8 mouse cellular contexts compared by ENCODE assay signal in the genomic region with DNA sequence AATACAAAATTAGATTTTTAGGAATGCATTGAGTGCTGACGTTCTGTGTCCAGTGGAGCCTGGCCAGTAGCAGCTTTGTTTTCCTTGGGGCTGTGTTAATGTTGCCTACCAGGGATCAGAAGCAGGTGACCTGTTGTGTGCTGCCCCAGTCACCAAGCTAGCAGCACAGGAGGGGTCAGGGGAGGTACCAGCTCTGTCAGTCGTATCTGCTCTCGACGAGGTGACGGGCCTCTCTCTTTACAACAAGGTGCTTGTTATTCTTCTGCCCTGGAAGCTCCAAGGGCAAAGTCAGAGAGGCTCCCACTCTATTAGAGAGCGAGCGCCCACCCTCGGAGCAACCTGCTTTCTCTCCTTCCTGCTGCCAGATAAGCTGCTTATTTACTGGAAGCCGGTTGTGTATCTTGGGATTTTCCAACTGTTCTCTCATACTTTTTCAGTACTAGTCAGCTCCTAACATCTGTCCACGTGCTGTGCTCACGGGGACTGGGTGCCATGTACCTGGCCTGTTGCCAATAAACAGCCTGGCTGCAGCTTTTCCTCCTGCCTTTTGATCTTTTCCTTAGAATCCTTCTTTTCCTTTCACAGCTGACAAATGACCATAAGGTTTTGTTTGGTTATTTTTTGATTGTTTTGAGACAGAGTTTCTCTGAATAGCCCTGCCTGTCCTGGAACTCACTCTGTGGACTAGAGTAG. TPM values are rescaled to one million over a fixed set of nuclear protein-coding genes. Genes with fewer than 3 reads are reported as not detected.
DNase-seq lines count a peak whose midpoint lies in the region; ATAC-seq lines count a peak whose summit lies in the region.

No protein-coding gene starts in this region.

- DNase-seq in kidney, adult 11 months: peak; percentile 76
- DNase-seq in embryonic facial prominence, embryonic 11.5 days (ENCODE audit: low spot score): peak; percentile 11
- peak; percentile 58 for DNase-seq in intestine, embryonic 14.5 days (ENCODE audit: low spot score)
- DNase-seq in left cerebral cortex, adult 11 months (ENCODE audit: low spot score): no peak
- DNase-seq in ovary, postnatal 36 days (ENCODE audit: low spot score): no peak

- ATAC-seq in kidney, embryonic 16.5 days (ENCODE audit: low FRiP score, low TSS enrichment): no peak
- ATAC-seq in embryonic facial prominence, embryonic 11.5 days (replicated peaks; ENCODE audit: insufficient number of reproducible peaks, low FRiP score, low TSS enrichment, low read depth): no peak
- ATAC-seq in intestine, embryonic 14.5 days (replicated peaks; ENCODE audit: low FRiP score, low TSS enrichment, low read depth): no peak
- no peak for ATAC-seq in liver, embryonic 16.5 days (ENCODE audit: low read depth)
- ATAC-seq in inflammation-experienced regulatory T-cells, adult 6 months: no peak

- H3K9me3 ChIP-seq in kidney, embryonic 16.5 days (ENCODE audit: low read length): no peaks in the 10 kb centered on the region
- no peaks in the 10 kb centered on the region for H3K9me3 ChIP-seq in embryonic facial prominence, embryonic 11.5 days (replicated peaks; ENCODE audit: control insufficient read depth, low read length)
- H3K9me3 ChIP-seq in intestine, embryonic 14.5 days (ENCODE audit: control insufficient read depth, low read length): no peaks in the 10 kb centered on the region
- no peaks in the 10 kb centered on the region for H3K9me3 ChIP-seq in liver, embryonic 16.5 days (replicated peaks; ENCODE audit: control insufficient read depth, low read length)

- WGBS in kidney, embryonic 16.5 days: 5% methylated on average over 11 of the region's 11 CpGs
- WGBS in embryonic facial prominence, embryonic 11.5 days: 10% methylated on average over 11 of the region's 11 CpGs
- WGBS in intestine, embryonic 14.5 days: 16% methylated on average over 11 of the region's 11 CpGs
- 14% methylated on average over 11 of the region's 11 CpGs for WGBS in liver, embryonic 16.5 days (ENCODE audit: insufficient replicate concordance)

- no peaks in the 10 kb centered on the region for H3K27me3 ChIP-seq in kidney, embryonic 16.5 days (ENCODE audit: insufficient read depth, low read length)
- no peaks in the 10 kb centered on the region for H3K27me3 ChIP-seq in embryonic facial prominence, embryonic 11.5 days (ENCODE audit: control insufficient read depth, insufficient read depth, low read length)
- H3K27me3 ChIP-seq in intestine, embryonic 14.5 days (replicated peaks; ENCODE audit: control insufficient read depth, insufficient read depth, low read length): no peaks in the 10 kb centered on the region
- H3K27me3 ChIP-seq in liver, embryonic 16.5 days (ENCODE audit: control insufficient read depth, insufficient read depth, low read depth, low read length): peaks cover 3% of the 10 kb centered on the region; the same call in 1 of the 2 replicates

- H3K9ac ChIP-seq in kidney, embryonic 16.5 days (replicated peaks; ENCODE audit: low read length): no peak overlapping the region
- H3K9ac ChIP-seq in embryonic facial prominence, embryonic 11.5 days (replicated peaks; ENCODE audit: low read length): no peak overlapping the region
- no peak overlapping the region for H3K9ac ChIP-seq in intestine, embryonic 14.5 days (ENCODE audit: low read length)
- no peak overlapping the region for H3K9ac ChIP-seq in liver, embryonic 16.5 days (ENCODE audit: low read depth, low read length)

- H3K4me3 ChIP-seq in kidney, embryonic 16.5 days (ENCODE audit: low read length): no peak overlapping the region
- no peak overlapping the region for H3K4me3 ChIP-seq in embryonic facial prominence, embryonic 11.5 days (ENCODE audit: low read depth, low read length)
- H3K4me3 ChIP-seq in intestine, embryonic 14.5 days (ENCODE audit: low read depth, low read length): no peak overlapping the region
- H3K4me3 ChIP-seq in liver, embryonic 16.5 days (ENCODE audit: low read depth, low read length): no peak overlapping the region

- H3K4me1 ChIP-seq in kidney, embryonic 16.5 days (ENCODE audit: insufficient read depth, low read length): peaks cover 26% of the 10 kb centered on the region
- peaks cover 5% of the 10 kb centered on the region for H3K4me1 ChIP-seq in embryonic facial prominence, embryonic 11.5 days (ENCODE audit: control insufficient read depth, insufficient read depth, low read length)
- H3K4me1 ChIP-seq in intestine, embryonic 14.5 days (replicated peaks; ENCODE audit: control insufficient read depth, insufficient read depth, low read length): peaks cover 7% of the 10 kb centered on the region
- H3K4me1 ChIP-seq in liver, embryonic 16.5 days (ENCODE audit: control insufficient read depth, low read depth, low read length): peaks cover 25% of the 10 kb centered on the region

- H3K27ac ChIP-seq in kidney, embryonic 16.5 days (ENCODE audit: low read length): no peak overlapping the region
- H3K27ac ChIP-seq in embryonic facial prominence, embryonic 11.5 days (replicated peaks; ENCODE audit: low read depth, low read length): no peak overlapping the region
- H3K27ac ChIP-seq in intestine, embryonic 14.5 days (ENCODE audit: low read depth): no peak overlapping the region
- H3K27ac ChIP-seq in liver, embryonic 16.5 days (ENCODE audit: low read length): peak overlapping the region; percentile 71

- no peaks in the 10 kb centered on the region; the same call in 1 of the 2 replicates for H3K36me3 ChIP-seq in kidney, embryonic 16.5 days (ENCODE audit: insufficient read depth, low read length)
- H3K36me3 ChIP-seq in embryonic facial prominence, embryonic 11.5 days (replicated peaks; ENCODE audit: control insufficient read depth, insufficient read depth, low read depth, low read length): no peaks in the 10 kb centered on the region
- 0 out of 2 replicates have a peak, but pooled peaks cover 3% of the 10 kb centered on the region for H3K36me3 ChIP-seq in intestine, embryonic 14.5 days (ENCODE audit: control insufficient read depth, insufficient read depth, low read length)
- H3K36me3 ChIP-seq in liver, embryonic 16.5 days (ENCODE audit: control insufficient read depth, insufficient read depth): no peaks in the 10 kb centered on the region; the same call in 1 of the 2 replicates

- H3K4me2 ChIP-seq in kidney, embryonic 16.5 days (replicated peaks; ENCODE audit: low read depth, low read length): no peak overlapping the region
- no peak overlapping the region for H3K4me2 ChIP-seq in embryonic facial prominence, embryonic 11.5 days (ENCODE audit: low read depth, low read length)
- no peak overlapping the region for H3K4me2 ChIP-seq in intestine, embryonic 14.5 days (ENCODE audit: low read length)
- H3K4me2 ChIP-seq in liver, embryonic 16.5 days (ENCODE audit: low read depth, low read length): peak overlapping the region; percentile 92; the same call in 1 of the 2 replicates

RNA-seq across cellular contexts. Expression of gene Irs2, which starts 2.8 kb away (rescaled TPM):
- polyA plus RNA-seq in kidney, embryonic 16.5 days (2015; fragmentation: Nextera tagmentation; extraction: Ambion mirVana): 4.1 and 4.8 TPM in 2 replicates
- polyA plus RNA-seq in embryonic facial prominence, embryonic 11.5 days (2014; fragmentation: Nextera tagmentation; extraction: Ambion mirVana): 6.7 and 6.8 TPM in 2 replicates
- 4.5 and 5.5 TPM in 2 replicates for polyA plus RNA-seq in intestine, embryonic 14.5 days (2014; fragmentation: Nextera tagmentation; extraction: Ambion mirVana)
- polyA plus RNA-seq in liver, embryonic 16.5 days (2015; fragmentation: Nextera tagmentation; extraction: Ambion mirVana): 3.0 and 3.2 TPM in 2 replicates
- polyA plus RNA-seq in inflammation-experienced regulatory T-cells, adult 6 months (2017; shearing (Covaris generic)): under 1 TPM in 2 of 3 experiments, not detected in 1; 0.72 to 0.73 TPM

Comparison
In these comparisons a context has a peak if more than half of its experiments do, and no peak if none do; other contexts are left out.
1. DNase-seq: peak in kidney, adult 11 months (single experiment), embryonic facial prominence, embryonic 11.5 days (single experiment) and intestine, embryonic 14.5 days (single experiment); none in left cerebral cortex, adult 11 months (single experiment) and ovary, postnatal 36 days (single experiment).